Mouse (Mus musculus) embryonic facial prominence, embryonic 11.5 days (tissue): ENCODE measurements around the gene Arhgef1. TPM values are rescaled to one million over a fixed set of nuclear protein-coding genes. Genes with fewer than 3 reads are reported as not detected.
A peak's percentile ranks its signal among the peaks of the same experiment; 100 is the strongest.

Experiments
- ATAC-seq: fragments of 200-750 bp; cut with Nextera tagmentation; replicated peaks from 2 replicates; pipeline ENCODE4 v1.8.0; 2017; ENCODE audit warnings: low read depth; ENCODE audit not compliant: insufficient number of reproducible peaks, low FRiP score, low TSS enrichment
- DNase-seq: peaks from one replicate; pipeline ENCODE4 v3.0.0-alpha.2; 2015; ENCODE audit warnings: low spot score
- H3K27ac ChIP-seq: fragments of 300-500 bp; sonication (generic); replicated peaks from 2 replicates; pipeline ENCODE4 v1.5.1; 2014; ENCODE audit warnings: mild to moderate bottlenecking, low read depth, low read length, control low read depth
- H3K27me3 ChIP-seq: fragments of 300-500 bp; sonication (generic); 2 replicates; pipeline ENCODE4 v1.6.1; 2014; ENCODE audit warnings: mild to moderate bottlenecking, low read length, moderate library complexity, mixed read lengths; ENCODE audit not compliant: control insufficient read depth, insufficient read depth
- H3K36me3 ChIP-seq: fragments of 300-500 bp; sonication (generic); replicated peaks from 2 replicates; pipeline ENCODE4 v1.6.1; 2014; ENCODE audit warnings: low read depth, mild to moderate bottlenecking, low read length, moderate library complexity, mixed read lengths; ENCODE audit not compliant: control insufficient read depth, insufficient read depth
- H3K4me1 ChIP-seq: fragments of 300-500 bp; sonication (generic); 2 replicates; pipeline ENCODE4 v1.6.1; 2014; ENCODE audit warnings: low read length, mixed read lengths; ENCODE audit not compliant: control insufficient read depth, insufficient read depth
- H3K4me2 ChIP-seq: fragments of 300-500 bp; sonication (generic); 2 replicates; pipeline ENCODE4 v1.6.1; 2014; ENCODE audit warnings: low read depth, mild to moderate bottlenecking, control low read depth, low read length, moderate library complexity
- H3K4me3 ChIP-seq: fragments of 300-500 bp; sonication (generic); 2 replicates; pipeline ENCODE4 v1.5.1; 2014; ENCODE audit warnings: low read depth, low read length, control low read depth
- H3K9ac ChIP-seq: fragments of 300-500 bp; sonication (generic); replicated peaks from 2 replicates; pipeline ENCODE4 v1.6.1; 2014; ENCODE audit warnings: mild to moderate bottlenecking, control low read depth, low read length
- H3K9me3 ChIP-seq: fragments of 300-500 bp; sonication (generic); replicated peaks from 2 replicates; pipeline ENCODE4 v1.6.1; 2016; ENCODE audit warnings: mild to moderate bottlenecking, low read length, inconsistent platforms, mixed read lengths; ENCODE audit not compliant: control insufficient read depth
- WGBS: fragments of 180-500 bp; shearing (Covaris S2); extraction: QIAGEN DNeasy Blood & Tissue Kit; methylation state at CpG from one replicate; pipeline ENCODE4 v1.1.7; 2014; 5-methylcytosine and 5-hydroxymethylcytosine counted together
- polyA plus RNA-seq: library from polyadenylated mRNA; unstranded; fragments of >200 nt; fragmentation: Nextera tagmentation; extraction: Ambion mirVana; gene quantifications from 2 replicates; pipeline ENCODE4 v1.2.1, GENCODE M21; 2014

Arhgef1 gene
- polyA plus RNA-seq, 1 experiment from 2014 or later, result 43.0 TPM

DNA sequence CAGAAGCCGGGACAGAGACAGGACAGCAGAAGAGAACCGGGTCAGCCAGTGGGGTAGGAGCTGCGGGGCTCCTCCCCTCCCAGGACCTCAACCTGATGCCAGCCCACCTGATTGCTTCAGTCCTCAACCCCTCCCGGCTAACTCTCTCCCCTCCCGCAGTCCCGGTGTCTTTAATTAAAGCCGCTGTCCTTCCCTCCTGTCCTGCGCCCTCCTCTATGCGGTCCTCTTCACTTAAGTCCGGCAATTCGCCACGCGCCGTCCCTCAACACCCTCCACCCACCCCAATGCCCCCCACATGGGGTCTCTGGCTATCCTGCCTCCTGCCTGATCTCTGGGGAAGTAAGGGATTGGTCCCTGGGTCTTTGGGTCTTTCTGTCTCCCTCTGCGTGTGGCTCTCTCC is 28.9 kb downstream of the Arhgef1 start:
- peaks cover 57% of the 10 kb centered on the region for H3K27me3 ChIP-seq
- no peak for ATAC-seq
- H3K9ac ChIP-seq, result no peak overlapping the region; the same call in 1 of the 2 replicates
- no peaks in the 10 kb centered on the region for H3K9me3 ChIP-seq
- no peak overlapping the region for H3K4me2 ChIP-seq
- H3K4me1 ChIP-seq, result no peaks in the 10 kb centered on the region
- WGBS, result 2% methylated on average over 15 of the region's 15 CpGs
- DNase-seq, result no peak
- no peaks in the 10 kb centered on the region for H3K36me3 ChIP-seq
- H3K27ac ChIP-seq, result no peak overlapping the region
- no peak overlapping the region for H3K4me3 ChIP-seq

DNA sequence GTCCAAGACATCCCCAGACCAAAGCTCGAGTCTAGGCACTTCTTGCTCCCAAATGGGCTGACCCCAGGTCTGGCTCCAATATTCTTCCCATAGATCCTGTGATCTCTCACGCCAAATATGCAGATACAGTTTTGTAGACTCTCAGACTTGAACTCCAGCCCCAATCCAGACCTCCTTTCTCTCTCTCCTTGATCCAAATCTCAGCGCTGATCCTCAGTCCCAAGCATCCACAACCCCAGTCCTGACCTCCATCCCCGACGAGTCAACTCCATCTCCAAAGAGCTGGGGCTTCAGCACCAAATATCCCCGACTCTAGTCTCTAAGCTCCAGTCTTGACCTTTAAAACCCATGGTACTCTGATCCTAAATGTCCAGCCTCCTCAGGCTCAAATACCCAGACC is 40.9 kb downstream of the Arhgef1 start:
- no peaks in the 10 kb centered on the region for H3K4me1 ChIP-seq
- no peak overlapping the region for H3K4me2 ChIP-seq
- no peaks in the 10 kb centered on the region for H3K9me3 ChIP-seq
- H3K4me3 ChIP-seq, result no peak overlapping the region
- H3K27me3 ChIP-seq, result peaks cover 78% of the 10 kb centered on the region
- 7% methylated on average over 6 of the region's 6 CpGs for WGBS
- DNase-seq, result no peak
- no peak for ATAC-seq
- H3K36me3 ChIP-seq, result no peaks in the 10 kb centered on the region
- H3K27ac ChIP-seq, result no peak overlapping the region
- H3K9ac ChIP-seq, result no peak overlapping the region

DNA sequence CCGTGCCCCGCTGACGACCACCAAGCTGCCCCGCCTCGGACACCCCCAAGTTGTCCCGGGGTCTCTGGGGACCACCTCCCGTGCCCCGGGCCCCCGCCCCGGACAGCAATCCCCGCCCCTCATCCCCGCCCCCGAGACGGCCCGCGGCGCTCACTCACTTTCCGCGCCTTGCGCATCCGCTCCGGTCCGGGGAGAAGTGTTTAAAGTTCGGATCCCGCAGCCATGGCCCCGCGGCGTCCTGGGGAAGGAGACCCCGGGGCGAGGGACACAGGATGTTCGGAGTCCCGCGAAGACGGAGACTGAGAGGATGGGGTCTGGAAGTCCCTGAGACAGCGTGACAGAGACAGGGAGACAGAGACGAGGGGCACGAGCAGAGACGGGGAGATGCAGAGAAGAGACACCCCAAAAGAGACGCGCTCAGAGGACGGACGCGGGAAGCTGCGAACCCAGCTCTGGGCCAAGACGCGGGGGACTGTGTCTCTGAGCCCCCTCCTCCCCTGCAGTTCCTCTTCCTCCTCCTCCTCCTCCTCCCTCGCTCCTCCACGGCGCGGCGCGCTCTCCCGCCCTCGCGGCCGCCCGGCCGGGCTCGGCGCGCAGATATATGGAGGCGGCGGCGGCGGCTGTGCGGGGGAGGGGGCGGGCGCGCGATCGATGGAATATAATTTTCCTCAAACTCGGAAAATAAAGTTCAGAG is 41.7 kb downstream of the Arhgef1 start, which contains the start of gene Gm4881:
Gene Gm4881, minus strand, starts transcription at position 238 of the 694 bp plus-strand sequence.
- Histone ChIP-seq H3K36me3 (no peaks in the 10 kb centered on the region), H3K4me3 (peak within 1 kb of the TSS; percentile 31), H3K27ac (no peak within 1 kb of the TSS), H3K4me2 (peak within 1 kb of the TSS; percentile 50), H3K9ac (0 out of 2 replicates have a peak within 1 kb of the TSS, but pooled peaks have one; percentile 18), H3K9me3 (no peaks in the 10 kb centered on the region), H3K27me3 (peaks cover 84% of the 10 kb centered on the region), H3K4me1 (no peaks in the 10 kb centered on the region)
- no peak for ATAC-seq
- WGBS, result 1% methylated on average over 61 of the region's 72 CpGs
- DNase-seq, result no peak

DNA sequence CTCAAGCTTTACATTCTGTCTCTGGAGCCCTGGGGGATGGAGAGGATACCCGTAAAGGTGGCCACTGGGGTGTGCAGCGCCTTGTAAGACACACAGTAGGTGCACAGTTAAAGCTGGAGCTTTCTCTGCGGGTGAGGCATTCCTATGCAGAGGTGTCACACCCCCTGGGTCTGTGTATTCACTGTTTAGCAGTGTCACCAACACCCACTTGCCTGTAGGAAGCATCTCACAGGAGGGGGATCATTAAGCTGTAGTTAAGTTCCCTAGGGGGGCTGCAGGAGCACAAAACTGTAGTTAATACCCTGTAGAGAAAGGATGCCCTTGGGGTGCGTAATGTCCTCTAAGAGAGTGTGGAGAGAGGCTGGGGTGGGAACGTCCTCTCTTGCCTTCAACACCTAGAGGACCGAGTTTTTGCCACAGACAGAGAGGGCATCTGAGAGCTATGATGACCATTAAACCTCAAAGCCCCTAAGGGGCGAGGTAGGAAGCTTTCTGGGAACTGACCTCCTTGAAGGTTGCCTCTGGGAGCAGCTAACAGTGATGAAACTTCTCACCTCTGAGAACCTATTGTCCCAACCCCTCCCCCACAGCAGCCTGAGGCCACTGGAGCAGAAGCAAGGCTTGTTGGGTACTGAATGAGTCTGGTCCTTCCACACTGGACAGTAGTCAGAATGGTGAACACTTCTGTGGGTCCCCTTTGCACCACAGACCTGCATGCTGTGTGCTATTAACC is 44.8 kb downstream of the Arhgef1 start:
- Histone ChIP-seq H3K9ac (no peak overlapping the region), H3K27me3 (peaks cover 94% of the 10 kb centered on the region), H3K9me3 (no peaks in the 10 kb centered on the region), H3K4me1 (no peaks in the 10 kb centered on the region; the same call in 1 of the 2 replicates), H3K4me3 (no peak overlapping the region), H3K4me2 (no peak overlapping the region), H3K36me3 (no peaks in the 10 kb centered on the region), H3K27ac (no peak overlapping the region)
- no peak for ATAC-seq
- DNase-seq, result no peak
- 1% methylated on average over 7 of the region's 7 CpGs for WGBS

DNA sequence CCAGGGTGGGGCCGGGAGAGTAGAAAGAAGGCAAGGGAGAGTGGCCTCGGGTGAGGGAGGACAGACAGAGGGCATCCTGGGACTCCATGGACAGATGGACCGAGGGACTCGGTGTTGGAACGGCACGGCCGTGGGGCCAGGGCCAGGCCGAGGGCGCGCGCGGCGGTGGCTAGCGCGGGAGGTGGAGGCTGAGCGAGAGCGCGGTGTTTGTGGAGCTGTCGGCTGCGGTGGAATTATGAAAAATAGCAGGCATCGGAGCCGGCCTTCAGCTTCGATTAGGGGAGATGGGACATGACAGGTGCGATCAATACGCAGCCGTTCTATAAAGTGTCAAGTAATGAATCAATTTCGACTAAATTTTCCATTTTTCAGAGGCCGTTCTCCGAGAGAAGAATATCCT is 46.1 kb downstream of the Arhgef1 start:
- WGBS, result under 1% methylated on average over 29 of the region's 29 CpGs
- DNase-seq, result no peak
- H3K9ac ChIP-seq, result no peak overlapping the region
- H3K36me3 ChIP-seq, result no peaks in the 10 kb centered on the region
- no peaks in the 10 kb centered on the region for H3K9me3 ChIP-seq
- no peak for ATAC-seq
- no peaks in the 10 kb centered on the region; the same call in 1 of the 2 replicates for H3K4me1 ChIP-seq
- peaks cover 93% of the 10 kb centered on the region for H3K27me3 ChIP-seq
- H3K4me2 ChIP-seq, result peak overlapping the region; percentile 16; the same call in 1 of the 2 replicates
- no peak overlapping the region for H3K4me3 ChIP-seq
- H3K27ac ChIP-seq, result no peak overlapping the region

DNA sequence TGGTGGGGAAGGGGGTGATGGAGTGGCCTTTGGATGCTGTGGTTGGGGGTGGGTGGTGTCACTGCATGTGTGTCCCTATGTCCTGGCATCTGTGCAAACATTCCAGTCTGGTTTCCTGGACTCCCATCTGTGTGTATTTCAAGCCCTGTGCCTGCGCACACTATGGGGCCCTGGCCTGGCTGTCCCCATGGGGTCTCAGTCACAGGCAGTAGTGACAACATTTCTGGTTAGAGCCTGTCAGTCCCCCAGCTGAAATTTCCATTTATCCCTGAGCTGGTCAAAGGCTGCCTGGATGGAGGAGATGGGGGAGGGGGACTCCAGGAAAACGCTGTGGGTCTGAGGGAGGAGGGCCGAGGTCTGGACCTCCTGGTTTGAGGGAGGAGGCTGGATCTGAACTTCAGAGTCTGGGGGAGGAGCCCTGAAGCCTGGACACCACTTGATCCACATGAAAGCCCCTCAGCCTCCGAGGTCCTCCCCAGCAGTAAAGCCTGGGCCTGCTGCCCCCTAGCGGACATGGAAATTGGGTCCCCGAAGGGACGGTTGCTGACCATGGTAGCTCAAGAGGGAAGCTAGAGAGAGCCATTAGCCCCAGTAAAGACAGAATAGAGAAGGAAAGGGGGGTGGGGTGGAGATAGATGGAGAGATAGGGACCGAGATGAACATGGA is 47.4 kb downstream of the Arhgef1 start:
- Histone ChIP-seq H3K36me3 (no peaks in the 10 kb centered on the region), H3K4me2 (no peak overlapping the region), H3K27me3 (peaks cover 97% of the 10 kb centered on the region), H3K4me3 (no peak overlapping the region), H3K4me1 (peaks cover 3% of the 10 kb centered on the region; the same call in 1 of the 2 replicates), H3K9ac (no peak overlapping the region), H3K9me3 (no peaks in the 10 kb centered on the region), H3K27ac (no peak overlapping the region)
- DNase-seq, result peak; percentile 90
- peak; percentile 58 for ATAC-seq
- 1% methylated on average over 8 of the region's 8 CpGs for WGBS

DNA sequence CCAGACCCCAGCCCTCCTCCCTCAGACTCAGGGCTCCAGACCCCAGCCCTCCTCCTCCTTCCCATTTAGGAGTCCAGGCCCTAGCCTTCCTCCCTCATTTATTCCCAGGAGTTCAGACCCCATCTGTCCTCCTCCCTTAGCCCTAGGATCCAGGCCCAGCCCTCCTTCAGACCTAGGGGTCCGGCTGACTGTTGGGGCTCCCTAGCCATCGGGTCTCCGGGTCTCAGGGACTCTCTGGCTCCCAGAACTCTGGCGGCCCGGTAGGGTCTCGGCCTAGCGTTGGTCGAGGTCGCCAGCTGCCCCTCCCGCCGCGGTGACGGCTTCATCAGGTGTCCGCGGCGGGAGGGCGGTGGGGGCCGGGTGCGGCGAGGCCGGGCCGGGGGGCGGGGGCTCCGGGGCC is 51.3 kb downstream of the Arhgef1 start:
- H3K4me1 ChIP-seq, result peaks cover 5% of the 10 kb centered on the region; the same call in 1 of the 2 replicates
- H3K9me3 ChIP-seq, result no peaks in the 10 kb centered on the region
- H3K4me2 ChIP-seq, result peak overlapping the region; percentile 63
- H3K4me3 ChIP-seq, result peak overlapping the region; percentile 30
- 1% methylated on average over 24 of the region's 24 CpGs for WGBS
- no peak for ATAC-seq
- no peaks in the 10 kb centered on the region for H3K36me3 ChIP-seq
- peak overlapping the region; percentile 47 for H3K9ac ChIP-seq
- H3K27me3 ChIP-seq, result peaks cover 77% of the 10 kb centered on the region
- H3K27ac ChIP-seq, result no peak overlapping the region
- no peak for DNase-seq
